Mouse (Mus musculus) myocyte (in vitro differentiated cells): ENCODE measurements around the gene Grip2. TPM values are rescaled to one million over a fixed set of nuclear protein-coding genes. Genes with fewer than 3 reads are reported as not detected.

ENCODE experiments used
- H3K27me3 ChIP-seq: one replicate; pipeline ENCODE4 v1.6.1; 2011; ENCODE audit not compliant: control insufficient read depth, insufficient read depth, insufficient read length
- H3K36me3 ChIP-seq: one replicate; pipeline ENCODE4 v1.6.1; 2011; ENCODE audit not compliant: control insufficient read depth, insufficient read depth
- H3K4me2 ChIP-seq: one replicate; pipeline ENCODE4 v1.6.1; 2011; ENCODE audit warnings: low read depth, control low read depth
- H3K4me3 ChIP-seq: one replicate; pipeline ENCODE4 v1.5.1; 2011; ENCODE audit warnings: mild to moderate bottlenecking, control low read depth, moderate library complexity
- H3K79me2 ChIP-seq: one replicate; pipeline ENCODE4 v1.6.1; 2011; ENCODE audit not compliant: control insufficient read depth, insufficient read depth
- H3ac ChIP-seq: one replicate; pipeline ENCODE4 v1.6.1; 2011; ENCODE audit not compliant: control insufficient read depth, insufficient read length
- CEBPB ChIP-seq: IDR thresholded peaks from 2 replicates; pipeline ENCODE4 v1.6.1; 2011; ENCODE audit warnings: mild to moderate bottlenecking, moderate library complexity; ENCODE audit not compliant: poor library complexity, insufficient read depth, severe bottlenecking
- E2F4 ChIP-seq: IDR thresholded peaks from one replicate; pipeline ENCODE4 v1.6.1; 2011; ENCODE audit warnings: mild to moderate bottlenecking, control low read depth, moderate library complexity; ENCODE audit not compliant: insufficient read depth
- MAX ChIP-seq: IDR thresholded peaks from one replicate; pipeline ENCODE4 v1.6.1; 2011; ENCODE audit warnings: low read depth, mild to moderate bottlenecking, control low read depth
- MYOD1 ChIP-seq, 3 experiments: IDR thresholded peaks; one replicate each; pipeline ENCODE4 v1.6.1; 2011; ENCODE audit warnings: control low read depth in 2 of 3, low read depth in 2 of 3, mild to moderate bottlenecking in 2 of 3, moderate library complexity in 1 of 3; ENCODE audit not compliant: insufficient read length in 2 of 3, control insufficient read depth in 1 of 3
- MYOG ChIP-seq, 3 experiments: IDR thresholded peaks; one replicate each; pipeline ENCODE4 v1.6.1; 2011; ENCODE audit warnings: control low read depth in 2 of 3, low read depth in 2 of 3, mild to moderate bottlenecking in 2 of 3; ENCODE audit not compliant: insufficient read length in 2 of 3, control insufficient read depth in 1 of 3, insufficient read depth in 1 of 3
- POLR2A ChIP-seq: IDR thresholded peaks from one replicate; pipeline ENCODE4 v1.6.1; 2011; ENCODE audit warnings: low read depth, mild to moderate bottlenecking, control low read depth, moderate library complexity; ENCODE audit not compliant: insufficient read length
- POLR2AphosphoS2 ChIP-seq: IDR thresholded peaks from one replicate; pipeline ENCODE4 v1.6.1; 2011; ENCODE audit warnings: low read depth, control low read depth; ENCODE audit not compliant: insufficient read length
- REST ChIP-seq: IDR thresholded peaks from one replicate; pipeline ENCODE4 v1.6.1; 2011; ENCODE audit warnings: mild to moderate bottlenecking, control low read depth, moderate library complexity; ENCODE audit not compliant: insufficient read depth, insufficient read length
- SRF ChIP-seq: IDR thresholded peaks from one replicate; pipeline ENCODE4 v1.6.1; 2011; ENCODE audit warnings: low read depth; ENCODE audit not compliant: control insufficient read depth, insufficient read length
- TCF12 ChIP-seq: IDR thresholded peaks from one replicate; pipeline ENCODE4 v1.6.1; 2011; ENCODE audit warnings: mild to moderate bottlenecking, control low read depth; ENCODE audit not compliant: poor library complexity, insufficient read depth, severe bottlenecking
- TCF3 ChIP-seq: IDR thresholded peaks from one replicate; pipeline ENCODE4 v1.6.1; 2011; ENCODE audit warnings: low read depth, control low read depth; ENCODE audit not compliant: insufficient read length
- USF1 ChIP-seq: IDR thresholded peaks from one replicate; pipeline ENCODE4 v1.6.1; 2011; ENCODE audit warnings: low read depth, mild to moderate bottlenecking, control low read depth, moderate library complexity
- polyA plus RNA-seq: library from polyadenylated mRNA; unstranded; fragments of >200 nt; fragmentation: generic; extraction: Trizol; gene quantifications from one replicate; pipeline ENCODE4 v1.2.1, GENCODE M21; 2012; ENCODE audit warnings: missing spikeins

The Grip2 gene
- polyA plus RNA-seq, 1 experiment, result 1.9 TPM

- H3K36me3 ChIP-seq, result no peaks in the 10 kb centered on the region
- H3K79me2 ChIP-seq, result no peaks in the 10 kb centered on the region
- H3ac ChIP-seq, result no peak overlapping the region
- peaks cover 75% of the 10 kb centered on the region for H3K27me3 ChIP-seq
- TF ChIP-seq MYOD1 (IDR thresholded peaks at IDR 0.05; ENCODE audit: control insufficient read depth in 1 of 3, insufficient read length in 2 of 3, low read depth in 2 of 3) (peak; percentile 71 to 99 (median 94)), MYOG (IDR thresholded peaks at IDR 0.05; ENCODE audit: control insufficient read depth in 1 of 3, insufficient read depth in 1 of 3, insufficient read length in 2 of 3, low read depth in 2 of 3) (peak in 1 of 3 experiments; percentile 71), TCF12 (no peak)
- H3K4me2 ChIP-seq, result peak overlapping the region; percentile 60
- H3K4me3 ChIP-seq, result no peak overlapping the region
Measured at GRCm38 (mm10) chr6:91796736-91797135, 30.3 kb downstream of the Grip2 start.

- Histone ChIP-seq H3K4me3 (peak overlapping the region; percentile 13), H3K79me2 (no peaks in the 10 kb centered on the region), H3K36me3 (no peaks in the 10 kb centered on the region), H3K4me2 (peak overlapping the region; percentile 60), H3ac (no peak overlapping the region), H3K27me3 (peaks cover 75% of the 10 kb centered on the region)
- peak; percentile 95 for TF ChIP-seq POLR2A
- no peak for TF ChIP-seq E2F4
- peak in 1 of 3 experiments; percentile 45 for TF ChIP-seq MYOD1 (IDR thresholded peaks at IDR 0.05; ENCODE audit: control insufficient read depth in 1 of 3, insufficient read length in 2 of 3, low read depth in 2 of 3)
- TF ChIP-seq SRF, result no peak
- TF ChIP-seq MYOG (IDR thresholded peaks at IDR 0.05; ENCODE audit: control insufficient read depth in 1 of 3, insufficient read depth in 1 of 3, insufficient read length in 2 of 3, low read depth in 2 of 3), result peak in 1 of 3 experiments; percentile 12
- peak; percentile 83 for TF ChIP-seq POLR2AphosphoS2
Measured at GRCm38 (mm10) chr6:91796064-91796463, 31.0 kb downstream of the Grip2 start.

GRCm38 (mm10) chr6:91795640-91796039 lies 31.4 kb downstream of the Grip2 start:
- TF ChIP-seq E2F4, result no peak
- TF ChIP-seq POLR2A, result no peak
- Histone ChIP-seq H3K36me3 (no peaks in the 10 kb centered on the region), H3K4me3 (peak overlapping the region; percentile 13), H3ac (no peak overlapping the region), H3K27me3 (peaks cover 74% of the 10 kb centered on the region), H3K4me2 (peak overlapping the region; percentile 60), H3K79me2 (no peaks in the 10 kb centered on the region)

DNA sequence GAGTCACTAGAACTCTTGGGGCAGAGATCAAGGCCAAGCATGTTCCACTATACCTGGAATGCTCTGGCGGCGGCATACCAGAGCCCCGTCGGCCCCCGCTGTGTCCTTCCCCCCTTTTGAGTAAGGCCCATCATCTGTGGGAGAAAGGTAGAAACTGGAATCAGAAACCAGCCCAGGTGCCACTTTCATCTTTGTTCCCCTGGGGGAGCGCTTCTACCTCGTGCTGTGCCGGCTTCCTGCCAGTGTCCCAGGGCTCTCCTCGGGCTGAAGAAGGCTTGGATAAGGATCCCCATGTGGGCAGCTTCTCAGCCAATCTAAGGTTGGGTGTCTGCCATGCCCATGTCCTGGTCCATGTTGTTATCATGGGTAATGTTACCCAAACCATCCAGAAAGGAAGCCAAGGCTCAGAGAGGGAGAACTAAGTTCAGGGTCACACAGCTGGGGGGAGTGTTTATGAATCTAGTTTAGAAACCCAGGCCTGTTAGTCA lies 38.7 kb downstream of the Grip2 start:
- Histone ChIP-seq H3K36me3 (no peaks in the 10 kb centered on the region), H3K4me2 (no peak overlapping the region), H3K4me3 (no peak overlapping the region), H3ac (no peak overlapping the region), H3K79me2 (no peaks in the 10 kb centered on the region), H3K27me3 (peaks cover 58% of the 10 kb centered on the region)
- TF ChIP-seq TCF3 (no peak), USF1 (no peak), TCF12 (no peak), CEBPB (no peak), REST (no peak), E2F4 (no peak), MYOD1 (IDR thresholded peaks at IDR 0.05; ENCODE audit: control insufficient read depth in 1 of 3, insufficient read length in 2 of 3, low read depth in 2 of 3) (no peak), MYOG (IDR thresholded peaks at IDR 0.05; ENCODE audit: control insufficient read depth in 1 of 3, insufficient read depth in 1 of 3, insufficient read length in 2 of 3, low read depth in 2 of 3) (no peak), MAX (no peak), SRF (no peak), POLR2AphosphoS2 (no peak), POLR2A (no peak)

GRCm38 (mm10) chr6:91785018-91785417 lies 42.0 kb downstream of the Grip2 start:
- Histone ChIP-seq H3K4me3 (no peak overlapping the region), H3ac (no peak overlapping the region), H3K36me3 (no peaks in the 10 kb centered on the region), H3K27me3 (peaks cover 57% of the 10 kb centered on the region), H3K79me2 (no peaks in the 10 kb centered on the region), H3K4me2 (peak overlapping the region; percentile 19)
- peak; percentile 42 to 91 (median 91) for TF ChIP-seq MYOG (IDR thresholded peaks at IDR 0.05; ENCODE audit: control insufficient read depth in 1 of 3, insufficient read depth in 1 of 3, insufficient read length in 2 of 3, low read depth in 2 of 3)
- TF ChIP-seq MYOD1 (IDR thresholded peaks at IDR 0.05; ENCODE audit: control insufficient read depth in 1 of 3, insufficient read length in 2 of 3, low read depth in 2 of 3), result peak; percentile 56 to 84 (median 76)
- TF ChIP-seq E2F4, result no peak
- no peak for TF ChIP-seq POLR2A
- TF ChIP-seq TCF12, result peak; percentile 74
